Mouse (Mus musculus): ENCODE results near the gene Snrpn.

DNA sequence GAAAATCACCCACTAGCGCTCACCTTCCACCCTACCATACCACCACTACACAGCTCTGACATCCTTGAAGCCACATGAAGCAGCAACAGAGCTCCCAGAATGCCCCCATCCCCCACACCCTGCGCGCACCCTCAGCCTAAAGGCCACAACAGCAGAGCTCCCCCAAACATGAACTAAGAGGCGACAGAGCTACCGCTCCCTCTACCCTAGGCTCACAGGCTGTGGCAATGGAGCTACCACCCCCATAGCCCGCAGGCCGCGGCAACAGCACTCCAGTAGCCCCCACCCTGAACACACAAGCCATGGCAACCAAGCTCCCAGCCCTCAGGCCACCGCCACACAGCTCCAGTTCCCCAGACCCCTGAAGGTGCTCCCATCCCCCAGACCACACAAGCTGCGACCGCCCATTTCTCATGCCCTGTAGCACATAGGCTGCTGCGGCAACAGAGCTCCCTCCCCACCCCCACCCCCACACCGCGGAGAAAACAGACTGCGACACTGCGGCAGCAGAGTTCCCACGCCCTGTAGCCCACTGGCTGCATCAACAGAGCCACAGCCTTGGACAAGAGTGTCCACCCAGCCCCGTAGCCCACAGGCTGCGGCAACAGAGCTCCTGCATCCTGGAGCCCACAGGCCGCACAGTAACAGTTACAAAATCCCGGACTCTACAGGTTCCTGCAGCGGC is 136.0 kb downstream of the Snrpn start:
- TF ChIP-seq CTCF (IDR thresholded peaks at IDR 0.05; ENCODE audit: low read depth, low read length) (no peak), POLR2A (IDR thresholded peaks at IDR 0.05; ENCODE audit: borderline replicate concordance, low read depth, low read length) (no peak)

Data from bone marrow macrophage, adult 2 months (primary cell).